Mouse (Mus musculus) forebrain, embryonic 11.5 days (tissue): ENCODE measurements around the gene Rcor3. TPM values are rescaled to one million over a fixed set of nuclear protein-coding genes. Genes with fewer than 3 reads are reported as not detected.

Experiments used
- ATAC-seq: fragments of 200-750 bp; cut with Nextera tagmentation; replicated peaks from 2 replicates; pipeline ENCODE4 v1.8.0; 2017; ENCODE audit warnings: moderate TSS enrichment; ENCODE audit not compliant: low FRiP score
- DNase-seq: peaks from one replicate; pipeline ENCODE4 v3.0.0-alpha.2; 2017; ENCODE audit warnings: low spot score
- H3K27ac ChIP-seq: fragments of 300-500 bp; sonication (generic); 2 replicates; pipeline ENCODE4 v1.5.1; 2014; ENCODE audit warnings: low read depth, low read length
- H3K27me3 ChIP-seq: fragments of 300-500 bp; sonication (generic); 2 replicates; pipeline ENCODE4 v1.6.1; 2014; ENCODE audit warnings: mild to moderate bottlenecking, low read length, mixed read lengths; ENCODE audit not compliant: control insufficient read depth, insufficient read depth
- H3K36me3 ChIP-seq: fragments of 300-500 bp; sonication (generic); 2 replicates; pipeline ENCODE4 v1.6.1; 2014; ENCODE audit warnings: mild to moderate bottlenecking, low read length, moderate library complexity, mixed read lengths; ENCODE audit not compliant: control insufficient read depth, insufficient read depth
- H3K4me1 ChIP-seq: fragments of 300-500 bp; sonication (generic); replicated peaks from 2 replicates; pipeline ENCODE4 v1.6.1; 2014; ENCODE audit warnings: low read length, mixed read lengths; ENCODE audit not compliant: control insufficient read depth, insufficient read depth
- H3K4me2 ChIP-seq: fragments of 300-500 bp; sonication (generic); 2 replicates; pipeline ENCODE4 v1.6.1; 2014; ENCODE audit warnings: low read depth, mild to moderate bottlenecking, low read length, moderate library complexity, mixed read lengths; ENCODE audit not compliant: severe bottlenecking
- H3K4me3 ChIP-seq: fragments of 300-500 bp; sonication (generic); 2 replicates; pipeline ENCODE4 v1.5.1; 2014; ENCODE audit warnings: low read depth, low read length
- H3K9ac ChIP-seq: fragments of 300-500 bp; sonication (generic); 2 replicates; pipeline ENCODE4 v1.6.1; 2014; ENCODE audit warnings: low read length
- H3K9me3 ChIP-seq: fragments of 300-500 bp; sonication (generic); 2 replicates; pipeline ENCODE4 v1.6.1; 2016; ENCODE audit warnings: low read length, mixed read lengths; ENCODE audit not compliant: control insufficient read depth
- WGBS: fragments of 180-500 bp; shearing (Covaris S2); extraction: QIAGEN DNeasy Blood & Tissue Kit; methylation state at CpG from one replicate; pipeline ENCODE4 v1.1.7; 2014; 5-methylcytosine and 5-hydroxymethylcytosine counted together
- polyA plus RNA-seq: library from polyadenylated mRNA; unstranded; fragments of >200 nt; fragmentation: Nextera tagmentation; extraction: Ambion mirVana; gene quantifications from 2 replicates; pipeline ENCODE4 v1.2.1, GENCODE M21; 2014

Rcor3 gene
- polyA plus RNA-seq, 1 experiment from 2014 or later, result 18.1 TPM

- no peaks in the 10 kb centered on the region; the same call in 1 of the 2 replicates for H3K36me3 ChIP-seq
- no peak overlapping the region for H3K4me3 ChIP-seq
- 94% methylated on average over 1 of the region's 1 CpGs for WGBS
- no peak for DNase-seq
- no peaks in the 10 kb centered on the region for H3K27me3 ChIP-seq
- H3K9me3 ChIP-seq, result no peaks in the 10 kb centered on the region
- ATAC-seq, result no peak
- no peak overlapping the region for H3K27ac ChIP-seq
- no peak overlapping the region for H3K9ac ChIP-seq
- no peaks in the 10 kb centered on the region for H3K4me1 ChIP-seq
- no peak overlapping the region for H3K4me2 ChIP-seq
These were observed 7.7 kb downstream of the Rcor3 start for GRCm38 (mm10) chr1:192130202-192130601.

GRCm38 (mm10) chr1:192128343-192128742 is 9.5 kb downstream of the Rcor3 start:
- ATAC-seq (no peak), DNase-seq (no peak)
- 95% methylated on average over 8 of the region's 8 CpGs for WGBS
- Histone ChIP-seq H3K4me1 (no peaks in the 10 kb centered on the region), H3K27me3 (no peaks in the 10 kb centered on the region), H3K36me3 (no peaks in the 10 kb centered on the region; the same call in 1 of the 2 replicates), H3K27ac (no peak overlapping the region), H3K4me3 (no peak overlapping the region), H3K9me3 (no peaks in the 10 kb centered on the region), H3K4me2 (no peak overlapping the region), H3K9ac (no peak overlapping the region)

DNA sequence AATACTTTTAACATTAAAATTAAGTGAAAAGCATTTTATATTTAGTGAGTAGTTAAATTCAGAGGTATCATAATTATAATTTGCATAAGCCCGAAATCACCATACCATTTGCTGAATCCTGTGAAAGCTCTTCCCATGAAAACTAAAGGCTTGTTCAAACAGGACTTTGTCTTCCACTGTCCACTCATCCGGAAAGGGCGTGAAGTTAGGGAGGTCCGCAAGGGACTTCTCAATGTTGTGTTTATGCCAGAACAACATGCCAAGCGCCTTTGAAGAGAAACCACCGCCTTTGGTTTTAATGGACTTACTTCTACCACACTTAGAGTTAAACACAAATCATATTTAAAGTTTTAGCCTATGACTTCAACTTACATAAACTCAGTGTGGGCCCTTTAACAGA is 12.1 kb downstream of the Rcor3 start:
- no peak overlapping the region for H3K4me2 ChIP-seq
- DNase-seq (no peak), ATAC-seq (no peak)
- no peak overlapping the region for H3K4me3 ChIP-seq
- no peaks in the 10 kb centered on the region for H3K4me1 ChIP-seq
- no peaks in the 10 kb centered on the region for H3K27me3 ChIP-seq
- 91% methylated on average over 6 of the region's 6 CpGs for WGBS
- no peak overlapping the region for H3K27ac ChIP-seq
- H3K9me3 ChIP-seq, result no peaks in the 10 kb centered on the region
- H3K9ac ChIP-seq, result no peak overlapping the region
- peaks cover 2% of the 10 kb centered on the region; the same call in 1 of the 2 replicates for H3K36me3 ChIP-seq

DNA sequence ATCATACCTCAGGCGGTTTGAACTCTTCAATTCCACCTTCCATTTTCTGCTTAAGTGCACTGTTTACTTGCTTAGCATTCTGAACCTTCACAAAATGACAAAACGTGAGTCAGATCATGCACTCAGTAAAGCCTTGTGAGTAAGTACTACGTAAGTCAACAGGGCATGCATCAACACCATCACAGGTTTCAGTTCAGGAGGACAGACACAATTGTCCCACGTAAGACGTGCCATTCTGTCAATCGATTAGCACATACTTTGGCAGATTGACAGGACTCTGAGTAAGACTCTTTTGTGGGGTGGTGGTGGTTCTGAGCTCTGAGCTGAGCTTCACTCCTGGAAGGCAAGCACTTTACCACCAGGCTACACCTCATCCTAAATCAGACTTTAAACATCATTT is 21.6 kb downstream of the Rcor3 start:
- DNase-seq, result no peak
- Histone ChIP-seq H3K36me3 (no peaks in the 10 kb centered on the region; the same call in 1 of the 2 replicates), H3K4me2 (no peak overlapping the region), H3K9me3 (no peaks in the 10 kb centered on the region), H3K27me3 (no peaks in the 10 kb centered on the region), H3K4me3 (no peak overlapping the region), H3K27ac (no peak overlapping the region), H3K9ac (no peak overlapping the region), H3K4me1 (no peaks in the 10 kb centered on the region)
- no peak for ATAC-seq
- 93% methylated on average over 6 of the region's 6 CpGs for WGBS

GRCm38 (mm10) chr1:192115378-192115777 is 22.5 kb downstream of the Rcor3 start:
- DNase-seq (no peak), ATAC-seq (no peak)
- Histone ChIP-seq H3K4me2 (no peak overlapping the region), H3K27ac (no peak overlapping the region), H3K4me3 (no peak overlapping the region), H3K4me1 (no peaks in the 10 kb centered on the region), H3K9ac (no peak overlapping the region), H3K27me3 (no peaks in the 10 kb centered on the region), H3K9me3 (no peaks in the 10 kb centered on the region), H3K36me3 (no peaks in the 10 kb centered on the region; the same call in 1 of the 2 replicates)
- WGBS, result 100% methylated on average over 1 of the region's 1 CpGs

GRCm38 (mm10) chr1:192109169-192109568 is 28.7 kb downstream of the Rcor3 start:
- Histone ChIP-seq H3K4me2 (no peak overlapping the region), H3K9me3 (no peaks in the 10 kb centered on the region), H3K4me3 (no peak overlapping the region), H3K36me3 (no peaks in the 10 kb centered on the region), H3K27ac (no peak overlapping the region), H3K9ac (no peak overlapping the region), H3K27me3 (no peaks in the 10 kb centered on the region), H3K4me1 (no peaks in the 10 kb centered on the region)
- no peak for DNase-seq
- no peak for ATAC-seq
- 78% methylated on average over 6 of the region's 6 CpGs for WGBS

DNA sequence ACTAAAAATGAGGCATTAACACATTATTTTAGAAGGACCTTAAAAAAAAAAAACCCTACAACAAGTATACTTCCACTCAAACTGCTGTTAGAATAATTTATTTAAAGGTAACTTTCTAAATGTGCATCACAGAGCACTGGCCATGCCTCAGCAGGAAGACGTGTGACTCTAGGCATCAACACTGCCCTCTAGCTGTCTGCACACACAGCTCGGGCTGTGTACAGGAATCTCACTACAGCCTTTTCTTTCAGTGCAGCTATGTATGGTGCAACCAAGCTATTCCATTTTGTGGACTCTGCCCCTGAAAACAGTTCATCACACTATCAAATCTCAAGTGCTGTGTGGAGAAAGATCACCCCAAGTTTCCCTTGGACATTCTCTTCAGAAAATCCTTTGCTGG is 30.5 kb downstream of the Rcor3 start:
- 11% methylated on average over 2 of the region's 2 CpGs for WGBS
- Histone ChIP-seq H3K36me3 (no peaks in the 10 kb centered on the region; the same call in 1 of the 2 replicates), H3K9me3 (no peaks in the 10 kb centered on the region), H3K4me3 (no peak overlapping the region), H3K4me2 (no peak overlapping the region), H3K4me1 (no peaks in the 10 kb centered on the region), H3K9ac (no peak overlapping the region), H3K27ac (no peak overlapping the region), H3K27me3 (no peaks in the 10 kb centered on the region)
- 0 out of 2 replicates have a peak, but pooled peaks have one; percentile 53 for ATAC-seq
- no peak for DNase-seq

DNA sequence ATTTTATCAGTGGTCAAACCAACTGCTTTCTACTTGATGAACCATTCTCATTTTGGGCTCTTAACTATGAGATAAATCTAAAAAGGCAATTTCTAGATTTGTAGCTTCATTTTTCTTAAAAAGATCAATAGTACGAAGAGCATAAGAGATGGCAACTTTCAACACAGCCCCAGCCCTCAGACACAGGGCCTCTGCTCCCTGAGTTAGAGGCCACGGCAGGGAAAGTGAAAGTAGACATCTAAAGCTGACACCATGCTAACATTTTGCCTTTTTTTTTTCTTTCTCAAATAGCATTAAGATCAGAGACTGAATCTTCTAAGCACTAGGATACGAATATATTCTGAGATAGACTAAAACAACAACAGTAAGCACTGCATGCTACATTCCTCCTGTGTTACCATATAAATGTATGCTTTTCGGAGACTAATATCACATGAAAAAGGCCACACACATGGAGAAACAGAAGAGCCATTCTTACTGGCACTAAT is 31.9 kb downstream of the Rcor3 start:
- ATAC-seq, result no peak
- H3K36me3 ChIP-seq, result no peaks in the 10 kb centered on the region; the same call in 1 of the 2 replicates

GRCm38 (mm10) chr1:192104021-192104420 is 33.8 kb downstream of the Rcor3 start:
- ATAC-seq, result no peak
- 95% methylated on average over 9 of the region's 9 CpGs for WGBS

More for the DNA sequence above, 31.9 kb downstream of the Rcor3 start:
- DNase-seq, result no peak
- H3K4me3 ChIP-seq, result no peak overlapping the region
- H3K27ac ChIP-seq, result no peak overlapping the region
- no peaks in the 10 kb centered on the region for H3K9me3 ChIP-seq
- 91% methylated on average over 4 of the region's 4 CpGs for WGBS
- H3K4me1 ChIP-seq, result no peaks in the 10 kb centered on the region
- H3K4me2 ChIP-seq, result no peak overlapping the region
- no peak overlapping the region for H3K9ac ChIP-seq
- H3K27me3 ChIP-seq, result no peaks in the 10 kb centered on the region

More at GRCm38 (mm10) chr1:192104021-192104420, 33.8 kb downstream of the Rcor3 start:
- no peak for DNase-seq
- no peak overlapping the region for H3K4me2 ChIP-seq
- no peak overlapping the region for H3K9ac ChIP-seq
- H3K27ac ChIP-seq, result no peak overlapping the region
- H3K4me3 ChIP-seq, result no peak overlapping the region
- H3K9me3 ChIP-seq, result no peaks in the 10 kb centered on the region
- no peaks in the 10 kb centered on the region for H3K27me3 ChIP-seq
- H3K4me1 ChIP-seq, result no peaks in the 10 kb centered on the region
- H3K36me3 ChIP-seq, result no peaks in the 10 kb centered on the region; the same call in 1 of the 2 replicates
